ENCODE assay signal across 9 mouse cellular contexts in genomic region chr5:64808106-64809010, GRCm38 (mm10). TPM values are rescaled to one million over a fixed set of nuclear protein-coding genes. Genes with fewer than 3 reads are reported as not detected.
DNase-seq lines count a peak whose midpoint lies in the region; ATAC-seq and TF ChIP-seq lines count a peak whose summit lies in the region.
"Had no signal": no experiment of that assay in that cellular context is flagged by ENCODE, and none has a peak within 500 bp of the region (broad histone marks: within the 10 kb centered on the region; RNA-seq: fewer than 3 reads in every experiment).

No protein-coding gene starts in this region.

- 53% methylated on average over 24 of the region's 24 CpGs for WGBS in forebrain, embryonic 11.5 days
- 44% methylated on average over 24 of the region's 24 CpGs for WGBS in intestine, embryonic 14.5 days
- 16% methylated on average over 24 of the region's 24 CpGs for WGBS in lung, adult 2 months

- H3K27ac ChIP-seq in forebrain, embryonic 11.5 days (ENCODE audit: low read depth, low read length) = peak overlapping the region; percentile 42; the same call in 1 of the 2 replicates
- peak overlapping the region; percentile 74 for H3K27ac ChIP-seq in intestine, embryonic 14.5 days (ENCODE audit: low read depth)

- H3K9me3 ChIP-seq in forebrain, embryonic 11.5 days (ENCODE audit: control insufficient read depth, low read length) = no peaks in the 10 kb centered on the region
- no peaks in the 10 kb centered on the region for H3K9me3 ChIP-seq in intestine, embryonic 14.5 days (ENCODE audit: control insufficient read depth, low read length)

- H3K9ac ChIP-seq in forebrain, embryonic 11.5 days (ENCODE audit: low read length) = peak overlapping the region; percentile 33; the same call in 1 of the 2 replicates
- H3K9ac ChIP-seq in intestine, embryonic 14.5 days (ENCODE audit: low read length) = peak overlapping the region; percentile 6

- 0 out of 2 replicates have a peak, but pooled peaks cover 2% of the 10 kb centered on the region for H3K36me3 ChIP-seq in forebrain, embryonic 11.5 days (ENCODE audit: control insufficient read depth, insufficient read depth, low read length)
- H3K36me3 ChIP-seq in intestine, embryonic 14.5 days (ENCODE audit: control insufficient read depth, insufficient read depth, low read length) = peaks cover 12% of the 10 kb centered on the region; the same call in 1 of the 2 replicates

- no peaks in the 10 kb centered on the region for H3K27me3 ChIP-seq in forebrain, embryonic 11.5 days (ENCODE audit: control insufficient read depth, insufficient read depth, low read length)
- no peaks in the 10 kb centered on the region for H3K27me3 ChIP-seq in intestine, embryonic 14.5 days (replicated peaks; ENCODE audit: control insufficient read depth, insufficient read depth, low read length)
- H3K27me3 ChIP-seq: CH12.LX had no signal

- no peak for ATAC-seq in forebrain, embryonic 11.5 days (replicated peaks; ENCODE audit: low FRiP score)
- no peak for ATAC-seq in intestine, embryonic 14.5 days (replicated peaks; ENCODE audit: low FRiP score, low TSS enrichment, low read depth)

- peak; percentile 23; the same call in 1 of the 2 replicates for TF ChIP-seq POLR2A in lung, adult 2 months (IDR thresholded peaks at IDR 0.05; ENCODE audit: borderline replicate concordance, extremely low read depth, low read depth, low read length)

- TF ChIP-seq CTCF in lung, adult 2 months (IDR thresholded peaks at IDR 0.05; ENCODE audit: insufficient read depth, low read length) = no peak

- peak; percentile 71 to 76 for DNase-seq in heart, adult 18-20 months
- DNase-seq in heart, adult 8-10 months (ENCODE audit: low spot score) = no peak
- DNase-seq in forebrain, embryonic 11.5 days (ENCODE audit: low spot score) = no peak
- no peak for DNase-seq in intestine, embryonic 14.5 days (ENCODE audit: low spot score)
- DNase-seq in lung, adult 2 months = no peak
- peak; percentile 66 for DNase-seq in yolk sac, embryonic 10.5 days (ENCODE audit: low spot score)
- no peak for DNase-seq in ovary, postnatal 36 days (ENCODE audit: low spot score)
- DNase-seq in gastrocnemius, postnatal 25 days = no peak

- no peak overlapping the region for H3K4me3 ChIP-seq in forebrain, embryonic 11.5 days (ENCODE audit: low read depth, low read length)
- H3K4me3 ChIP-seq in intestine, embryonic 14.5 days (ENCODE audit: low read depth, low read length) = peak overlapping the region; percentile 1
- H3K4me3 ChIP-seq in lung, adult 2 months (replicated peaks; ENCODE audit: extremely low read depth, low read depth, low read length) = peak overlapping the region; percentile 42

- peaks cover 46% of the 10 kb centered on the region for H3K4me1 ChIP-seq in forebrain, embryonic 11.5 days (replicated peaks; ENCODE audit: control insufficient read depth, insufficient read depth, low read length)
- H3K4me1 ChIP-seq in intestine, embryonic 14.5 days (replicated peaks; ENCODE audit: control insufficient read depth, insufficient read depth, low read length) = peaks cover 81% of the 10 kb centered on the region
- peaks cover 40% of the 10 kb centered on the region for H3K4me1 ChIP-seq in lung, adult 2 months (ENCODE audit: control insufficient read depth, insufficient read depth, low read length)

- H3K4me2 ChIP-seq in forebrain, embryonic 11.5 days (ENCODE audit: low read depth, low read length, severe bottlenecking) = peak overlapping the region; percentile 31; the same call in 1 of the 2 replicates
- H3K4me2 ChIP-seq in intestine, embryonic 14.5 days (ENCODE audit: low read length) = peak overlapping the region; percentile 62

RNA-seq across cellular contexts. Expression of gene Klf3, which starts 5.2 kb away (rescaled TPM):
- 10 to 100 TPM; 36.9 to 49.1 TPM for total RNA-seq in heart, adult 18-20 months (2021)
- total RNA-seq in heart, adult 8-10 months (2022) = 10 to 100 TPM; 35.2 to 51.2 (median 39.9) TPM
- polyA plus RNA-seq in forebrain, embryonic 11.5 days (2014; fragmentation: Nextera tagmentation; extraction: Ambion mirVana) = 39.4 and 40.9 TPM in 2 replicates
- polyA plus RNA-seq in intestine, embryonic 14.5 days (2014; fragmentation: Nextera tagmentation; extraction: Ambion mirVana) = 75.2 and 88.0 TPM in 2 replicates
- 113 and 129 TPM in 2 replicates for polyA plus RNA-seq in lung, adult 2 months (2012; rRNA removed)
- total RNA-seq in gastrocnemius, postnatal 25 days (2021) = 10 to 100 TPM; 12.6 to 17.5 TPM

Comparison
In these comparisons a context has a peak if more than half of its experiments do, and no peak if none do; other contexts are left out.
1. DNase-seq: peak in heart, adult 18-20 months (2 of 2) and yolk sac, embryonic 10.5 days (single experiment); none in heart, adult 8-10 months (single experiment), forebrain, embryonic 11.5 days (single experiment), intestine, embryonic 14.5 days (single experiment), lung, adult 2 months (single experiment), ovary, postnatal 36 days (single experiment) and gastrocnemius, postnatal 25 days (single experiment).